Mouse (Mus musculus) E14TG2a.4 (cell line): ENCODE measurements around the gene Cdk15.

Source experiments
- H3K27me3 ChIP-seq: 2 replicates; pipeline ENCODE4 v1.6.1; 2014; ENCODE audit warnings: low read length, control low read depth; ENCODE audit not compliant: insufficient read depth
- H3K36me3 ChIP-seq: 2 replicates; pipeline ENCODE4 v1.6.1; 2014; ENCODE audit warnings: low read length, control low read depth; ENCODE audit not compliant: insufficient read depth
- H3K4me1 ChIP-seq: replicated peaks from 2 replicates; pipeline ENCODE4 v1.6.1; 2014; ENCODE audit warnings: low read depth, low read length, control low read depth
- H3K4me3 ChIP-seq: replicated peaks from 2 replicates; pipeline ENCODE4 v1.5.1; 2014; ENCODE audit warnings: mild to moderate bottlenecking, low read length
- H3K9me3 ChIP-seq: 2 replicates; pipeline ENCODE4 v1.6.1; 2014; ENCODE audit warnings: low read length, control low read depth
- CTCF ChIP-seq: conservative IDR thresholded peaks from 2 replicates; pipeline ENCODE4 v1.5.1; 2014; ENCODE audit warnings: low read length
- NANOG ChIP-seq: IDR thresholded peaks from 2 replicates; pipeline ENCODE4 v1.6.1; 2014; ENCODE audit warnings: borderline replicate concordance, low read length, mixed read lengths
- POU5F1 ChIP-seq: IDR thresholded peaks from 2 replicates; pipeline ENCODE4 v1.6.1; 2014; ENCODE audit warnings: low read length, borderline replicate concordance

Cdk15 gene

DNA sequence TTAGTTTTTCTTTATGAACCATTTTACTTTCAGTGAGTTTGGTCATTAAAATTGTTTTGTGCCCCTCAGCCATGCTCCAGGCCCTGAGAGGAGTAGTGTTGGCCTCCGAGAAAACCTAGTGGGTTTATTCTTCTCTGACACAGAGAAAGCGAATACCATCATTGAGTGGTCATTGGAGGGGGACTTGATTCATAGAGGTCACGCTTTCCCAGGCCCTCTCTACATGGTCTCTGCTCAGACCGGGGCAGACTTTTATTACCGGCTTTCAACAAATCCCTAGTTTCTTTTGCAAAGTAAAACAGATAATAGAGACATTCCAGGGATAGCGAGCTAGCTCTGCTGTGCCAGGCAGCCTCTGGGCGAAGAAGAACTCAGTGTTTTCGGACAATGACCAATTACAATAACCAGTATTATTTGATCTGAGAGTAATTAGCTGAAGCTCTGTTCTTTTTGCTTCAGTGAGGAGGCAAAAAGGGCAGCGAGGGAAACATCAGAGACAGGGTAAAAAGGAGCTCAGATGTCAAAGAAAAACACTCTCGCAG is 70.2 kb downstream of the Cdk15 start:
- Histone ChIP-seq H3K4me3 (no peak overlapping the region), H3K27me3 (peaks cover 3% of the 10 kb centered on the region; the same call in 1 of the 2 replicates), H3K4me1 (peaks cover 25% of the 10 kb centered on the region), H3K9me3 (no peaks in the 10 kb centered on the region), H3K36me3 (no peaks in the 10 kb centered on the region)
- no peak for TF ChIP-seq NANOG
- no peak for TF ChIP-seq CTCF
- no peak for TF ChIP-seq POU5F1

DNA sequence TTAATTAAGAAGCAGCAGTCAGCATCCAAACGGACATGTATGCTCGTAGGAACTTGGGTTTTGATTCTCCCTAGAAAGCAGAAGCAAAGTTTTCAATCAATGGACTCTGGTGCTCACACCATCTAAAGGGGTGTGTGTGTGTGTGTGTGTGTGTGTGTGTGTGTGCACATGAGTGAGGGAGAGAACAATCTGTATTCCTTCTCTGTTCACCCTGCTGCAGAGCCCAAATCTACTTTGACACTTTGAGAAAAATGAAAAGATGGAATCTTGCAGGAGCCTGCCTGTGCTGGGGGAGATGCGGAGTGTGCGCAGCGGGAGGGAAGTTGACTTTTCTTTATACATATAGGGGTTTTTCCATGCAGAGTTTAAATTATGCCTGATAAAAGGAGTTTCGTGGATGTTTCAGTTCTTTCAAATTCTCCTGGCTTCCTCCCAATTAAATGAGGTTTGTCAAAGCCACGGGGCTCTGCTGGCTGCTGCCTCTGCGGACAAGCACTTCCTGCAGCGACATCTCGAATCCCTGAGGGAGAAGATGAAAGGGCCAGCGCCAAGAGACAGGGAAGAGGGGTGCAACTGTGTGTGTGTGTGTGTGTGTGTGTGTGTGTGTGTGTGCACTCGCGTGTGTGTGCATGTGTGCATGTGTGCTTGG is 76.2 kb downstream of the Cdk15 start:
- TF ChIP-seq NANOG = no peak
- TF ChIP-seq CTCF = no peak
- TF ChIP-seq POU5F1 = no peak

DNA sequence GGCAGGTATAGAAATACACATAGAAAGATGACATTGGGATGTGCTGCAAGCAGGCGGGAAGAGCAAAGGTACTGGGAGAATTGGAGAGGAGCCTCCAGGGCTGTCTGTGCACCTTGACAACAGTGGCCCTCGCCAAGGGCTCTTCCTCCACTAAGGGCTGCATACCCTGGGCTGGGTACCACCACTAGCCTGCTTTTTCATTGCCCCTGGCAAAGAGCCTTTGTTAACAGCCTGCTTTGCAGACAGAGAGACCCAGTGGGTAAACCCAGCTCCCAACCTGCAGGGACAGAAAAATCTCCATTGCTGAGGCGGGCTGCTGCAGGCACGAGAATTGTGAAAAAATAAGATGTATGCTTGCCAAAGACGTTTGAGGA is 76.7 kb downstream of the Cdk15 start:
- TF ChIP-seq POU5F1 = no peak
- no peak for TF ChIP-seq NANOG
- TF ChIP-seq CTCF = no peak
- H3K9me3 ChIP-seq = no peaks in the 10 kb centered on the region

More for the DNA sequence above, 76.2 kb downstream of the Cdk15 start:
- peaks cover 12% of the 10 kb centered on the region for H3K27me3 ChIP-seq
- H3K4me3 ChIP-seq = peak overlapping the region; percentile 39
- no peaks in the 10 kb centered on the region for H3K36me3 ChIP-seq
- no peaks in the 10 kb centered on the region for H3K9me3 ChIP-seq
- peaks cover 28% of the 10 kb centered on the region for H3K4me1 ChIP-seq

GRCm38 (mm10) chr1:59333860-59334561 is 77.3 kb downstream of the Cdk15 start:
- Histone ChIP-seq H3K4me1 (peaks cover 31% of the 10 kb centered on the region), H3K9me3 (no peaks in the 10 kb centered on the region), H3K27me3 (peaks cover 12% of the 10 kb centered on the region), H3K36me3 (no peaks in the 10 kb centered on the region), H3K4me3 (no peak overlapping the region)
- TF ChIP-seq POU5F1 = no peak
- TF ChIP-seq CTCF = no peak
- TF ChIP-seq NANOG = no peak

More for the DNA sequence above, 76.7 kb downstream of the Cdk15 start:
- Histone ChIP-seq H3K36me3 (no peaks in the 10 kb centered on the region), H3K4me1 (peaks cover 28% of the 10 kb centered on the region), H3K4me3 (peak overlapping the region; percentile 39; the same call in 1 of the 2 replicates), H3K27me3 (peaks cover 12% of the 10 kb centered on the region)

GRCm38 (mm10) chr1:59334562-59334890 is 77.8 kb downstream of the Cdk15 start:
- Histone ChIP-seq H3K9me3 (no peaks in the 10 kb centered on the region), H3K4me1 (peaks cover 31% of the 10 kb centered on the region), H3K4me3 (no peak overlapping the region), H3K27me3 (peaks cover 12% of the 10 kb centered on the region), H3K36me3 (no peaks in the 10 kb centered on the region)
- TF ChIP-seq POU5F1 (no peak), CTCF (no peak), NANOG (no peak)

DNA sequence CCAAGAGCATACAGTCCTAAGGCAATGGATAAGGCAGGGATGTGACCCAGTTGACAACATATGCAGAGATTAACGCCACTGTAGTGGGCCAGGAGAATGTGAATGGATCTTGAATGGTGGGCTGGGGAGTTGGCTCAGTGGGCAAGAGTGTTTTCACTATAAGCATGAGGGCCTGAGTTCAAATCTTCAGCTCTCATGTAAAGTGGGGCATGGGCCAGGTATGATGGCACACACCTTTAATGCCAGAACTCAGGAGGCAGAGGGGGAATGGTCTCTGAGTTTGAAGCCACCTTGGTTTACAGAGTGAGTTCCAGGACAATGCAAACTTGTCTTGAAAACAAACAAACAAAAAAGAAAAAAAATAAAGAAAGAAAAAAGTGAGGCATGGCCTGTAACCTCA is 79.5 kb downstream of the Cdk15 start:
- Histone ChIP-seq H3K4me1 (peaks cover 36% of the 10 kb centered on the region), H3K4me3 (no peak overlapping the region), H3K36me3 (no peaks in the 10 kb centered on the region), H3K27me3 (peaks cover 9% of the 10 kb centered on the region), H3K9me3 (no peaks in the 10 kb centered on the region)
- TF ChIP-seq CTCF (no peak), NANOG (no peak), POU5F1 (no peak)

DNA sequence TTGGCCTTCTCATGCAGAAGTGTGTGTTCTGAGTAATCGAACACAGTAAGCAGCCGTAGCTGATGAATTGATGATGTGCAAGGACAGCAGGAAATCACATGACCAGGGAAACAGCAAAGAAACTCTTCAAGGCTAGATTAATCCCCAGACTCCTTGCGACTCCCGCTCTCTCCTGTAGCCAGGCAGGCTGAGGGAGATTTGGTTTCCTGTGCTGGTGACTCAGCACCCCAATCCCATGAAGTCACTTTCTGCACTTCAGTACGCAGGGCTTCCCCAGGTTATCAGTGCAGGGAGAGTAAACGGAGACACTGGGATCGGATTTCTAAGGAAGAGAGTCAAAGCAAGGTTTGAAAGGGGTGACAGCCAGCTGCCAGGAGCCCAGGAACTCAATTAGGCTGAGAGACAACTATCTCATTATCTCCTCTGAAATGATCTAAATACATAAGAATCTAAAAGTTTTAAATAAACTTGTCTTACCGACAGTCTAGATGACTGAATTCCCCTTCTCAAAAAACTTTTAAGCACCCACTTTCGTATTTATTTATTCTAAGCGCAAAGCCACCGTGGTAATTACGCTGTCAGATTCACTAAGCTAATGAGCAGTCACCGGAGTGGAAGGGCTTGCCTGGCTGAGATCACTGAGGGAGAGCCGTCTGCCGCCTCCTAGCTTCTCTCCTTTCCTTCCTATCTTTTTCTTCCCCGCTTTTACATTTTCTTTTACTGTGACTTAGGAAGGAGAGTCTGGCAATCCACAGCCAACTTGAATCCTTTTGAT is 84.3 kb downstream of the Cdk15 start:
- TF ChIP-seq CTCF (no peak), NANOG (no peak), POU5F1 (no peak)
- H3K4me1 ChIP-seq = peaks cover 9% of the 10 kb centered on the region
- peaks cover 3% of the 10 kb centered on the region for H3K36me3 ChIP-seq
- H3K27me3 ChIP-seq = no peaks in the 10 kb centered on the region
- no peak overlapping the region for H3K4me3 ChIP-seq
- H3K9me3 ChIP-seq = peaks cover 27% of the 10 kb centered on the region

DNA sequence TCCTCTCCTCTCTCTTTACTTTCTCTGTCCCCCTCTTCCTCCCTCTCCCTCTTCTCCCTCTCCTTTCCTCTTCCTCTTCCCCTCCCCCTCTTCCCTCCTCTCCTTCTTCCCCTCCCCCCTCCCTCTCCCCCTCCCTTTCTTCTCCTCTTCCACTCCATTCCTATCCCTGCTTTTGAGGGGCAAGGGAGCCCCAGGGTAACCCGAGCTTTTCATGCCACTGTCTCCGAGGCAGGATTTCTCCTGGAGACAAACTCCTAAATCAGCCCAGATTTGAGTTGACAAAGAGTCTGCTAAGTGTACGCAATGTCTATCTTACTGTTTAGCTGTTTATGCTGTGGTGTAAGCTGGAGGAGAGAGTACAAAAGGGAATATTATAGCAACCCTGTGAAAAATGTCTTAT is 85.0 kb downstream of the Cdk15 start:
- Histone ChIP-seq H3K9me3 (peaks cover 27% of the 10 kb centered on the region), H3K36me3 (peaks cover 3% of the 10 kb centered on the region), H3K4me3 (no peak overlapping the region), H3K4me1 (peaks cover 9% of the 10 kb centered on the region), H3K27me3 (no peaks in the 10 kb centered on the region)
- TF ChIP-seq NANOG (no peak), CTCF (no peak), POU5F1 (no peak)
